Mouse (Mus musculus): ENCODE results near the gene 4933427D14Rik. TPM values are rescaled to one million over a fixed set of nuclear protein-coding genes. Genes with fewer than 3 reads are reported as not detected.

The 4933427D14Rik gene
- 9.2 and 11.5 TPM in 2 replicates for polyA plus RNA-seq (2015; fragmentation: Nextera tagmentation; extraction: Ambion mirVana)

DNA sequence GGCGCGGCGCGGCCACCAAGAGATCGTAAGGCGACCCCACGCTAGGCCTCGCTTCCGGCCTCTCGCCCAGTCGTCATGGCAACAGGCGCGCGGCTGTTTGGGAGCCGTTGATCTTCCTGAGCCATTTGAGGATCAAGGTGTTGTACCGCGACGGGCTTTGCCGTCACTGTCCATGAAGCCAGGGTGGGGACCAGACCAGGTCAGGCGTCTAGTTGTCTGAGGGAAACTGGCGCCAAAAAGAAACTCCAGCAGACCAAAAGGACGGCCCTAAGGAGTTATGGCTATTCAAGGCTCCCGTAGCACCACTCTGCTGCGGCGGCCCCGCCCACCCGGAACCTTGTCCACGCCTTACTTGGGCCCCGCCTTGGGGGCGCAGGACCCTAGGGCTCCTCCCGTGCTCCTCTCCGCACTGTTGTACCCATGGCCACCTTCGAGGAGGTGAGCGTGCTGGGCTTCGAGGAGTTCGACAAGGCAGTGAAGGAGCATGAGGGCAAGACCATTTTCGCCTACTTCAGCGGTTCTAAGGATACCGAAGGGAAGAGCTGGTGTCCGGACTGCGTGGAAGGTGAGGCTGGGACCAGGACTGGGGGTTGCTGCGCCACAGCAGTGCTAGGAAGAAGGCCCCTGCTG lies at the start of gene 4933427D14Rik, which contains the start of gene Txndc17:
4933427D14Rik (minus strand) TSS at position 256 of the 630 bp plus-strand sequence.
Txndc17 (plus strand) TSS at position 344 of the 630 bp plus-strand sequence.
- Histone ChIP-seq H3K4me1 (ENCODE audit: insufficient read depth, low read depth, low read length) (no peaks in the 10 kb centered on the region), H3K4me3 (ENCODE audit: low read depth, low read length) (peak within 1 kb of the TSS; percentile 87), H3K27me3 (replicated peaks; ENCODE audit: insufficient read depth, low read length) (no peaks in the 10 kb centered on the region), H3K27ac (ENCODE audit: low read length) (peak within 1 kb of the TSS; percentile 39), H3K36me3 (ENCODE audit: insufficient read depth, low read length) (peaks cover 6% of the 10 kb centered on the region; the same call in 1 of the 2 replicates), H3K4me2 (replicated peaks; ENCODE audit: low read depth, low read length) (peak within 1 kb of the TSS; percentile 97), H3K9me3 (ENCODE audit: low read length) (no peaks in the 10 kb centered on the region), H3K9ac (replicated peaks; ENCODE audit: low read depth) (peak within 1 kb of the TSS; percentile 61)
- TF ChIP-seq CTCF (IDR thresholded peaks at IDR 0.05) = no peak
- TF ChIP-seq EP300 (IDR thresholded peaks at IDR 0.05) = 0 out of 2 replicates have a peak, but pooled peaks have one; percentile 17
- WGBS = under 1% methylated on average over 41 of the region's 42 CpGs
- ATAC-seq (peak; percentile 97), DNase-seq (ENCODE audit: low spot score) (peak; percentile 92)

DNA sequence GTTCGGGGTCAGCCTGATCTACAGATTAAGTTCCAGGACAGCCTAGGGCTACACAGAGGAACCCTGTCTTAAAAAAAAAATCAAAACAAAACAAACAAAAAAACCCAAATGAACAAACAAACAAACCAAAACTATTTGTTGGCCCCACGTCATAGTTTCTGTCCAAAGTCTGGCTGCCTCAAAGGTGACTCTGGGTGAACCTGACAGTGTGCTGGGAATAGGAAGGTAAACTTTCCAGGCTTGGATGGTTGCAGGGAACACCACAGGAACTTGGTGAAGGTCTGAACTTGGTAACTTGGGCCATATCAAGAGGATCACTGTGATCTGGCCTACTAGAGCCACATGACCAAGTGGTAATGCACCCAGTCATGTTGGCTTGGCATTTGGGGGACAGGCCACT lies 49.2 kb upstream of the 4933427D14Rik start:
- no peak overlapping the region for H3K27ac ChIP-seq (ENCODE audit: low read length)
- TF ChIP-seq EP300 (IDR thresholded peaks at IDR 0.05) = no peak
- no peak for TF ChIP-seq CTCF (IDR thresholded peaks at IDR 0.05)
- no peak overlapping the region for H3K4me2 ChIP-seq (replicated peaks; ENCODE audit: low read depth, low read length)
- ATAC-seq = no peak
- H3K9ac ChIP-seq (replicated peaks; ENCODE audit: low read depth) = no peak overlapping the region
- no peak for DNase-seq (ENCODE audit: low spot score)
- no peak overlapping the region for H3K4me3 ChIP-seq (ENCODE audit: low read depth, low read length)
- no peaks in the 10 kb centered on the region for H3K4me1 ChIP-seq (ENCODE audit: insufficient read depth, low read depth, low read length)
- H3K27me3 ChIP-seq (replicated peaks; ENCODE audit: insufficient read depth, low read length) = no peaks in the 10 kb centered on the region
- H3K9me3 ChIP-seq (ENCODE audit: low read length) = no peaks in the 10 kb centered on the region
- no peaks in the 10 kb centered on the region for H3K36me3 ChIP-seq (ENCODE audit: insufficient read depth, low read length)
- WGBS = 76% methylated on average over 2 of the region's 2 CpGs

DNA sequence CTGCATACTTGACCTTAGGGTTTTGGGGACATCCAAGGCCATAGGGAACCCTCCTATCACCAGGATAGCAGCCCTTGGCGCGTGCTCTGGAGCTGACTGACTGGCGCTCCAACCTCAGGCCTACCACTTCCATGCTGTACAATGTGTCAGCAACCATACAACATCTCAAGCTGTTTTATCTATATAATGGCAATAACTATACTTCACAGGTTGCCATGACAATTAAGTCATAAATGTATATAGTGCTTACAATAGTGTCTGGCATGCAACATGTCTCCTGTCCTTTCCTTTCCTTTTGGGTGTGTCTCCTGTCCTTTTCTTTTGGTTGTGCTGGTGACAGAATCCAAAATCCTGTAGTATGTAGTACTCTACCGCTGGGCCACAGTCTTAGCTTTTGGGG lies 48.4 kb upstream of the 4933427D14Rik start:
- Histone ChIP-seq H3K4me2 (replicated peaks; ENCODE audit: low read depth, low read length) (no peak overlapping the region), H3K27me3 (replicated peaks; ENCODE audit: insufficient read depth, low read length) (no peaks in the 10 kb centered on the region), H3K4me1 (ENCODE audit: insufficient read depth, low read depth, low read length) (no peaks in the 10 kb centered on the region), H3K4me3 (ENCODE audit: low read depth, low read length) (no peak overlapping the region), H3K27ac (ENCODE audit: low read length) (no peak overlapping the region), H3K36me3 (ENCODE audit: insufficient read depth, low read length) (no peaks in the 10 kb centered on the region), H3K9ac (replicated peaks; ENCODE audit: low read depth) (no peak overlapping the region), H3K9me3 (ENCODE audit: low read length) (no peaks in the 10 kb centered on the region)
- no peak for ATAC-seq
- TF ChIP-seq CTCF (IDR thresholded peaks at IDR 0.05) (no peak), EP300 (IDR thresholded peaks at IDR 0.05) (no peak)
- DNase-seq (ENCODE audit: low spot score) = no peak
- WGBS = 93% methylated on average over 4 of the region's 4 CpGs

DNA sequence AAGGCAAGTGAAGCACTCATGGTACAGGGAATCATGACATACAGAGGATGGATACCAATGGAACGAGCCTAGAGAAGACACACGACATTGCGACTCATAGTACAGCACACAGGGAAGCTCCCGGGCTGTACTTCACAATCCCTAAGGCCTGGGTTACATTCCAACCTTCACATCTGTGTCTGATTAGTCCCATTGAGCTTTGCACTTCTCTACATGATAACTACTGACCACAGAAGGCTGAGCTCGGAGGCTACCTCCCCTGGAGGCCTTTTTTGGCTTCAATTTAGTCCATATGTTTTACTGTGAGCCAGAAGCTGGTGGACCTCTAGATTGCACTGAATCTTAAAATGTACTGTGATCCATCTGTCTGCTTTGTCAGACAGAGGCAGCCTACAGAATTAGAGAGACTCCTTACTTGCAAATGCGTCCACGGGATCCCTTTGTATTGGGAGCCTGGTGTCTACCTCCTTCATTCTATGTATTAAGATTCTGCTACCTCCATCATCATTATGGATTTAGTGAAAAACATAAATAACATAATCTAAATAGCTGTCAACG lies 38.0 kb upstream of the 4933427D14Rik start:
- 80% methylated on average over 8 of the region's 8 CpGs for WGBS
- Histone ChIP-seq H3K27ac (ENCODE audit: low read length) (no peak overlapping the region), H3K27me3 (replicated peaks; ENCODE audit: insufficient read depth, low read length) (no peaks in the 10 kb centered on the region), H3K9me3 (ENCODE audit: low read length) (no peaks in the 10 kb centered on the region), H3K9ac (replicated peaks; ENCODE audit: low read depth) (no peak overlapping the region), H3K4me1 (ENCODE audit: insufficient read depth, low read depth, low read length) (no peaks in the 10 kb centered on the region), H3K36me3 (ENCODE audit: insufficient read depth, low read length) (no peaks in the 10 kb centered on the region), H3K4me2 (replicated peaks; ENCODE audit: low read depth, low read length) (no peak overlapping the region), H3K4me3 (ENCODE audit: low read depth, low read length) (no peak overlapping the region)
- DNase-seq (ENCODE audit: low spot score) = no peak
- no peak for ATAC-seq
- TF ChIP-seq CTCF (IDR thresholded peaks at IDR 0.05) (no peak), EP300 (IDR thresholded peaks at IDR 0.05) (no peak)

DNA sequence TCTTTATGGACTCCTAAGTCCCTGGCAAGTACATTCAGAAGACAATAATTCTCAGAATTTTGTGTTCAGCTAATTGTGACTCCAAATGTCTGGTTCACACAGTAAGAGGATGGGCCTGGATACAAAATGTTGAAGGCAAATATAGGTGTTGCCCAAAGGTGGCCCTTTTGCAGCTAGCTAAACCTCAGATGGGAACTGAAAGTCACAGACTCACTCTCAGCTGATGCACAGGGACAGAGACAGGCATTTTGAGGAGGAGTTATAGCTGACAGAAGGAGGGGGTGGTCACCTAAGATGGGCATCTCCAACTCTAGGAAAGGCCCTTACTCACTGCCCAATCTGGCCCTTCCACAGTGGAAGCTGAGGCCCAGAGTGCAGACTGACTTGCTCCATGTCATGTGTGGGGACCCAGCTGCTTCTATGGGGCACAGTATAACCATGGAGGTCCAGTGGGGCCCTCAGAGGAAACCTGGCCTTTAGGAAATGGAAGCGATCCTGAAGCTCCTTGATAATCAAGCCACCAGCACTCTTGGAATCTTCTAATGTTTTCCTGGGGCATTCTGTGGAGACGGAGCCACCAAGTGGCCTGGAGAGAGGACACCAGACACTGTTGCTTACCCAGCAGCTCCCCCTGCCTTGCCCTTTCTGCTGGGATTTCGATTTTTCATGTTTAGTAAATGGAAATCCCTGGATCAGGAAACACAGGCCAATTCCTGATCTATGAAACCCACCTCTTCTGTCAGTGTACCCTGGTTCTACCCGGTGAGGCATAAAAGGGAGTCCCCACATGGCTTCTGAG lies 33.0 kb upstream of the 4933427D14Rik start:
- 57% methylated on average over 4 of the region's 4 CpGs for WGBS

DNA sequence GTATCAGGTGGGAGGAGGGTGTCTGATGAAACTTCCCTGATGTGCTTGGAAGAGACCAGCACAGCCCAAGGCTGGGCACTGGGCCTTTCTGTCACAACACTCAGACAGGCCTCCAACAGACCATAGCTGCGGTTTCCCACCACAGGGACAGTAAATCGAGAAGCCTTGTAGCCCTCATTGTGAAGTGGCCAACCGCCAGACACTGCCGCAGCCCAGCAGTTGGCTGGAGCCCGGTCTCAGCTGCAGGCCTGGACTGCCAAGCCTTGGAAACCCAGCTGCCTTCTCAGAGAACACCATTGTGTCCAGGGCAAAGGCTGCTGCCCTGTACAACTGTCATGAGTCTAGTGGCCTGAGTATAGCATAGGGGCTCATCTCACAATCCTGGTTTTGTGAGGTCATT lies 26.8 kb upstream of the 4933427D14Rik start:
- 57% methylated on average over 5 of the region's 5 CpGs for WGBS
- DNase-seq (ENCODE audit: low spot score) (no peak), ATAC-seq (no peak)
- TF ChIP-seq EP300 (IDR thresholded peaks at IDR 0.05) (no peak), CTCF (IDR thresholded peaks at IDR 0.05) (no peak)
- H3K27ac ChIP-seq (ENCODE audit: low read length) = no peak overlapping the region
- no peaks in the 10 kb centered on the region for H3K36me3 ChIP-seq (ENCODE audit: insufficient read depth, low read length)
- no peaks in the 10 kb centered on the region for H3K27me3 ChIP-seq (replicated peaks; ENCODE audit: insufficient read depth, low read length)
- H3K9me3 ChIP-seq (ENCODE audit: low read length) = no peaks in the 10 kb centered on the region
- H3K4me1 ChIP-seq (ENCODE audit: insufficient read depth, low read depth, low read length) = no peaks in the 10 kb centered on the region
- no peak overlapping the region for H3K4me2 ChIP-seq (replicated peaks; ENCODE audit: low read depth, low read length)
- no peak overlapping the region for H3K4me3 ChIP-seq (ENCODE audit: low read depth, low read length)
- no peak overlapping the region for H3K9ac ChIP-seq (replicated peaks; ENCODE audit: low read depth)

More for the DNA sequence above, 33.0 kb upstream of the 4933427D14Rik start:
- no peak for DNase-seq (ENCODE audit: low spot score)
- H3K36me3 ChIP-seq (ENCODE audit: insufficient read depth, low read length) = no peaks in the 10 kb centered on the region
- no peaks in the 10 kb centered on the region for H3K27me3 ChIP-seq (replicated peaks; ENCODE audit: insufficient read depth, low read length)
- H3K4me3 ChIP-seq (ENCODE audit: low read depth, low read length) = no peak overlapping the region
- H3K9me3 ChIP-seq (ENCODE audit: low read length) = no peaks in the 10 kb centered on the region
- no peaks in the 10 kb centered on the region for H3K4me1 ChIP-seq (ENCODE audit: insufficient read depth, low read depth, low read length)
- TF ChIP-seq CTCF (IDR thresholded peaks at IDR 0.05) (no peak), EP300 (IDR thresholded peaks at IDR 0.05) (no peak)
- H3K9ac ChIP-seq (replicated peaks; ENCODE audit: low read depth) = no peak overlapping the region
- no peak overlapping the region for H3K27ac ChIP-seq (ENCODE audit: low read length)
- no peak overlapping the region for H3K4me2 ChIP-seq (replicated peaks; ENCODE audit: low read depth, low read length)
- ATAC-seq = no peak
